Mouse (Mus musculus): ENCODE measurements at regions not wholly inside any gene's neighbourhood (a gene's known extent, or its start where the extent isn't known, plus 50 kb on each side); places are given as distances from the start of the nearest gene placed in this dataset.

DNA sequence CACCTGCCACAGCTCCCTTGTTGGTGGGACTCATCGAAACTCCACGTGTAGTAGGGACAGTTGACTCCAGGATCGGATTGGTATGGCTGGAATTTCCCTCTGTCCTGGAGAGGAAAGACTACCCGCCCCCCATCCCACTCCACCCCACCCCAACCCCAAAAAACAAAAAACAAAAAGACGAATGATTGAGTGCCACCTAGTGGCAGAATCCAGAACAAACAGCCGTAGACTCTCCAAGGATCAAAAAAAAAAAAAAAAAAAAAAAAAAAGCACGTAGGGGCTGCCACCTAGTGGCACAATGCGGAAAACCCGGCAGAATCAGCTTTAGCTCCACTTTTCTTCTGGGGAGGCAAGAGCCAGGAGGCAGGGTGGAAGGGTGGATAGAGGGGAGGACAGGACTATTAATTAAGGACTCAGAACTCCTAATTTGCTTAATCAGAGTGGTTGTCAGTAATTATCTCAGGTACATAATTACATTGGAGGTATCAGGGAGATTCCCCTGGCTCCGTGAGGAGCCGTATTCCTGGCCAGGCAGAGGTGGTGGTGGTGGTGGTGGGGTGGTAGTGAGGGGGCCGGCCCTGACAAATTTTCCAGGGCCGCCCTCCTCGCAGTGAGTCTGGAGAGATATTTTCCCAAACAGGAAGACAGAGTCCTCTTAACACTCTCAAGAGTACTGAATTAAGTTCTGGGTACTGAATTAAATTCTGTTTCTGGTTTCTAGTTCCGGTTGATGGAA lies 104.3 kb downstream of the Nucb2 start:
- no peak overlapping the region for H3K27ac ChIP-seq (ENCODE audit: control insufficient read depth, insufficient read depth, low read depth, low read length, poor library complexity)
- no peak overlapping the region for H3K4me3 ChIP-seq (replicated peaks; ENCODE audit: control insufficient read depth, low read depth, low read length)
- TF ChIP-seq POLR2A (IDR thresholded peaks at IDR 0.05; ENCODE audit: borderline replicate concordance, control insufficient read depth, low read depth, low read length) = no peak
- TF ChIP-seq CTCF (IDR thresholded peaks at IDR 0.05; ENCODE audit: control insufficient read depth, insufficient read depth, low read length) = peak; percentile 50; the same call in 1 of the 2 replicates
- 25% methylated on average over 15 of the region's 15 CpGs for WGBS
- H3K4me1 ChIP-seq (ENCODE audit: control insufficient read depth, insufficient read depth, low read length) = peaks cover 1% of the 10 kb centered on the region; the same call in 1 of the 2 replicates

DNA sequence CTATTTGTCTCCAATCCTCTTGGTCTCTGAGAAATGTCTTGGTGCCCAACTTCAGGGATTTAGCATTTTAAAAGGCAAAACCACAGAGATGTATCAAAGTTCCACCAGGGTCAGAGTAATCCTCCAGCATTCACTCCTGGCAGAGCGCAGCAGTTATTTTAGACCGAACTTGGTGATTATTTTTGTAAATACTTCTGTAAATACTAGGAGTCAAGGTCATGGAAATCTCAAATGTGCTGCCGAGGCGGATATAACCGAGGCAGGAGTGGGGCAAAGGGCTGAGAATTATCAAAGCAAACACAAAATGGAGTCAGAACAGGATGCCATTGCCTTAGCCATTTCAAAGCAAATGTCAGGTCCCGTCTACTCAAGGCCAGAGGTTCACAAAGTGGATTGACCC lies 105.2 kb downstream of the Nucb2 start:
- H3K4me3 ChIP-seq (replicated peaks; ENCODE audit: control insufficient read depth, low read depth, low read length) = no peak overlapping the region
- H3K4me1 ChIP-seq (ENCODE audit: control insufficient read depth, insufficient read depth, low read length) = no peaks in the 10 kb centered on the region; the same call in 1 of the 2 replicates
- WGBS = 76% methylated on average over 6 of the region's 6 CpGs

DNA sequence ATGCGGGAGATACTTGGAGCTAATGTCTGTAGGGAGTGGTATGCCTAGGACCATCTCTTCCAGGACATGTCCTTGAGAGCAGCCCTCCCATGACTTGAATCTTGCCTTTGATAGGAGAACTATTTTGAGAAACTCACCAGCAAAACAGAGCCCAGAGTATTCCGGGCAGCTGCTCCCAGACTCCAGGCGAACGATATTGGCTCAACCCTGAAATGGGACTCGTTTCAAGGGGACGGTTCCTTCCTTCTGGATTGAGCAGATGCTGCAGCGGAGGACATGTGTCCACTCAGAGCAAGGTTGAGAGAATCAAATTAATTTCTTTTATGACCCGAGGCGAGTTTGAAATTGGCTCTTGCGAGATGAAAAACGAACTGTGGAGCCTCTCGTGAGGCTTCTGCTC lies 105.7 kb downstream of the Nucb2 start:
- Histone ChIP-seq H3K4me3 (replicated peaks; ENCODE audit: control insufficient read depth, low read depth, low read length) (no peak overlapping the region), H3K27ac (ENCODE audit: control insufficient read depth, insufficient read depth, low read depth, low read length, poor library complexity) (no peak overlapping the region), H3K4me1 (ENCODE audit: control insufficient read depth, insufficient read depth, low read length) (no peaks in the 10 kb centered on the region; the same call in 1 of the 2 replicates)
- TF ChIP-seq POLR2A (IDR thresholded peaks at IDR 0.05; ENCODE audit: borderline replicate concordance, control insufficient read depth, low read depth, low read length) (no peak), CTCF (IDR thresholded peaks at IDR 0.05; ENCODE audit: control insufficient read depth, insufficient read depth, low read length) (no peak)
- WGBS = 82% methylated on average over 12 of the region's 12 CpGs

More for the DNA sequence above, 105.2 kb downstream of the Nucb2 start:
- H3K27ac ChIP-seq (ENCODE audit: control insufficient read depth, insufficient read depth, low read depth, low read length, poor library complexity) = no peak overlapping the region
- TF ChIP-seq POLR2A (IDR thresholded peaks at IDR 0.05; ENCODE audit: borderline replicate concordance, control insufficient read depth, low read depth, low read length) (no peak), CTCF (IDR thresholded peaks at IDR 0.05; ENCODE audit: control insufficient read depth, insufficient read depth, low read length) (no peak)

DNA sequence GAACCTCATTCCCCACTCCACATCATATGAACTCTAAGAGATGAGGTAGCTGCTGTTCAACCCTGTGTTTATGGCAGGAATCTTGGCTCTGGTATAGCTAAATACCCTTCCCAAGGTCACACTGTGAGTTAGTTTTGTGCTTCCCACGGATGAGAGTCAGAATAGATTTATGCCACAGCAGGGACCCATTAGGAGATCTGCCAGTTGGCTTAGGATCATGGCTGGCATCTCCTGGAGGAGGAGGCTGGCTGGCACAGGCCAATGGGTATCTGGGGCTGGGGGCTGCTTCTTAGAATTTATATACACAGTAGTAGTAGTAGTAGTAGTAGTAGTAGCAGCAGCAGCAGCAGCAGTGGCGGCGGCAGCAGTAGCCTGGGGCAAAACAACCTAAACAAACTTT lies 111.8 kb downstream of the Nucb2 start:
- no peak for TF ChIP-seq POLR2A (IDR thresholded peaks at IDR 0.05; ENCODE audit: borderline replicate concordance, control insufficient read depth, low read depth, low read length)
- no peak for TF ChIP-seq CTCF (IDR thresholded peaks at IDR 0.05; ENCODE audit: control insufficient read depth, insufficient read depth, low read length)
- no peaks in the 10 kb centered on the region for H3K4me1 ChIP-seq (ENCODE audit: control insufficient read depth, insufficient read depth, low read length)
- WGBS = 73% methylated on average over 3 of the region's 3 CpGs

DNA sequence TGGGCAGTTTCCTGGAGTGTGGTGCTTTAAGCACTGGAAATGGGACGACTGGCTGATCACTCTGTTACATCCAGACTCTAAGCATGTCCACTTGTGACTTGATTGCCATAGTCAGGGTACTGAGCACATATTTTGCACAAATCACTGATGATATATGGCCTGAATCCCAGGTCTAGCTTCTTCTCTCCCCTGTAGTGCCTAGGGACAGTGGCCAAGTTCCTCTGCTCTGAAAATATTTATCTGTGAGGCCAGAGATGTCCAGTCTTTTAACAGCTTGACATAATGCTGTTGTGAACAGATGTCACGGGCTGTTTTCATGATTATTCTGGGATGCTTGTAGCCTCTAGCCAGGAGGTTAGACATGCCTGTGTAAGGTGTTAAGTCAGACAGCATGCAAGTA lies 115.5 kb downstream of the Nucb2 start:
- TF ChIP-seq POLR2A (IDR thresholded peaks at IDR 0.05; ENCODE audit: borderline replicate concordance, control insufficient read depth, low read depth, low read length) (no peak), CTCF (IDR thresholded peaks at IDR 0.05; ENCODE audit: control insufficient read depth, insufficient read depth, low read length) (no peak)
- WGBS = 68% methylated on average over 2 of the region's 2 CpGs
- H3K4me1 ChIP-seq (ENCODE audit: control insufficient read depth, insufficient read depth, low read length) = no peaks in the 10 kb centered on the region

More for the DNA sequence above, 111.8 kb downstream of the Nucb2 start:
- Histone ChIP-seq H3K4me3 (replicated peaks; ENCODE audit: control insufficient read depth, low read depth, low read length) (no peak overlapping the region), H3K27ac (ENCODE audit: control insufficient read depth, insufficient read depth, low read depth, low read length, poor library complexity) (no peak overlapping the region)

DNA sequence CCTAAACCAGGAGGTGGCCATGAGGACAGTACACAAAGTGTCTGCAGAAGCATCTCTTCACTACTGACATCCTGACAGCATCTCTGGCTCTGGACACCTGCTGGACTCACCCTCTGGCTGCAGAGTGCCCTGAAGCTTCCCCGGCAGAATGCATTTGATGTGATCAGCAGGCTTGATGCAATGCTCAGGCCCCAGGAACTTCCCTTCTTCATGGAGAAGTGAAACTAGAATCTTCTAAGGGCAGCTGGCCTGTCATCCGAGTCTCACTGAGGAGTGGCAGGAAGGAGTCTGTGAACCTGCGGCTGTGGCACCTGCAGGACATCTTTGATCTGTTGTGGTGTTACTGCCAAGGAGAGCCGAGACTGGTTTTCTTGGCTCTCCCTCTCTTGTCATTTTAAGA lies 116.2 kb downstream of the Nucb2 start:
- 6% methylated on average over 4 of the region's 4 CpGs for WGBS
- Histone ChIP-seq H3K4me1 (ENCODE audit: control insufficient read depth, insufficient read depth, low read length) (no peaks in the 10 kb centered on the region), H3K27ac (ENCODE audit: control insufficient read depth, insufficient read depth, low read depth, low read length, poor library complexity) (no peak overlapping the region), H3K4me3 (replicated peaks; ENCODE audit: control insufficient read depth, low read depth, low read length) (no peak overlapping the region)
- no peak for TF ChIP-seq CTCF (IDR thresholded peaks at IDR 0.05; ENCODE audit: control insufficient read depth, insufficient read depth, low read length)
- no peak for TF ChIP-seq POLR2A (IDR thresholded peaks at IDR 0.05; ENCODE audit: borderline replicate concordance, control insufficient read depth, low read depth, low read length)

More for the DNA sequence above, 115.5 kb downstream of the Nucb2 start:
- no peak overlapping the region for H3K4me3 ChIP-seq (replicated peaks; ENCODE audit: control insufficient read depth, low read depth, low read length)
- no peak overlapping the region for H3K27ac ChIP-seq (ENCODE audit: control insufficient read depth, insufficient read depth, low read depth, low read length, poor library complexity)

DNA sequence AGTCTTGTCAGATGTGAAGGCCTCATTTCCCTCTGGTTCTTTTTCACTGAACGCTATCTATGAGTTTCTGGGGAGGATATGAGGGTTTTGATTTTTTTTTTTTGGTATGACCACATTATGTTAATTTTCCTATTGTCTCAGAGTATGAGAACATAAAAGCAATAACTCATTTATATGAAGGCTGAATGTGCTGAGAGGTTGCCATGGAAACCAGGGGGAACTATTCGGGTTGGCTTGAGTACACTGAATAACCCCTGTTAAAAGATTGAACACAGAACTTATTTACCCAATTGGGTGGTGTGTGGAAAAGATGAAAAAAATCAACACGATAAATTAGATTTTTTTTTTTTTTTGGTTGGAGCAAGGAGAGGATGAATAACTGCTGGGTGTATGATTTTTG lies 129.0 kb downstream of the Nucb2 start:
- 39% methylated on average over 3 of the region's 3 CpGs for WGBS
- no peak for TF ChIP-seq CTCF (IDR thresholded peaks at IDR 0.05; ENCODE audit: control insufficient read depth, insufficient read depth, low read length)
- no peak for TF ChIP-seq POLR2A (IDR thresholded peaks at IDR 0.05; ENCODE audit: borderline replicate concordance, control insufficient read depth, low read depth, low read length)
- H3K4me3 ChIP-seq (replicated peaks; ENCODE audit: control insufficient read depth, low read depth, low read length) = no peak overlapping the region
- H3K27ac ChIP-seq (ENCODE audit: control insufficient read depth, insufficient read depth, low read depth, low read length, poor library complexity) = no peak overlapping the region
- no peaks in the 10 kb centered on the region for H3K4me1 ChIP-seq (ENCODE audit: control insufficient read depth, insufficient read depth, low read length)

DNA sequence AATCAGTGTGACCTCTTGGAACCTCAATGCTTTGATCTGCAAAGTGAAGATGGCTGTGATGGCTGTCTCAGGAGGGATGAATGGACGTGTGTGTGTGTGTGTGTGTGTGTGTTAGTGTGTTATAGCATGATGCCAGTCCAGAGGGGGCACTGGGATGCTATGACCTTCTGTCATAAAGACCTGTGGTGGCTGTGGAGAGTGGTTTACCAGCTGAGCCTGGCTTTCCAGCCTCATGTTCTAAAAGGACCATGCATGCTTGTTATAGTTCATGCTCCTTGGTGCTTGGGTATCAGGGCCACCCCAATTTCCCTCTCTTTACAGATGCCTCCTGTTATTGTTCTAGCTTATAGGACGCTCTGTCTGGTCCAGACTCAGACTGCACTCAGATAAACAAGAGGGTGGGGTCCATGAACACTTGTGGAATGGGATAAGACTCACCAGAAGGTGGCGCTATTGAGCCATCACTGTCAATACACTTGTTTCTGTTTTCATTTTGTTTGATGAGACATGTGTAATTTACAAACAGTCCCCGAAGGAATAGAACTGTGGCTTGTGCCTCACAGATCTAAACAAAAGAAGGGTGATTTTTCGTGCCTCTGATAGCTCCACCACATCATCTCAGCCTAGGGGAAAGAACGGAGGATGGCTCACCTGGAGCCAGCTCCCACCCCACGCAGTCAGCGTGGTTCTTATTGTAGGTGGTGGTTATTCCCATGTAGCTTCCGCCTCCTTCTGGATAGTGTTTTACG lies 140.9 kb downstream of the Nucb2 start:
- no peak overlapping the region for H3K4me3 ChIP-seq (replicated peaks; ENCODE audit: control insufficient read depth, low read depth, low read length)
- 47% methylated on average over 10 of the region's 10 CpGs for WGBS
- TF ChIP-seq CTCF (IDR thresholded peaks at IDR 0.05; ENCODE audit: control insufficient read depth, insufficient read depth, low read length) (peak; percentile 37; the same call in 1 of the 2 replicates), POLR2A (IDR thresholded peaks at IDR 0.05; ENCODE audit: borderline replicate concordance, control insufficient read depth, low read depth, low read length) (no peak)
- H3K27ac ChIP-seq (ENCODE audit: control insufficient read depth, insufficient read depth, low read depth, low read length, poor library complexity) = no peak overlapping the region
- no peaks in the 10 kb centered on the region for H3K4me1 ChIP-seq (ENCODE audit: control insufficient read depth, insufficient read depth, low read length)
